Mouse (Mus musculus): Measurements from ENCODE around the gene Gm10190. TPM values are rescaled to one million over a fixed set of nuclear protein-coding genes. Genes with fewer than 3 reads are reported as not detected.

Gm10190 gene
- 0.79 and 1.2 TPM in 2 replicates for polyA plus RNA-seq (2014; fragmentation: Nextera tagmentation; extraction: Ambion mirVana)

DNA sequence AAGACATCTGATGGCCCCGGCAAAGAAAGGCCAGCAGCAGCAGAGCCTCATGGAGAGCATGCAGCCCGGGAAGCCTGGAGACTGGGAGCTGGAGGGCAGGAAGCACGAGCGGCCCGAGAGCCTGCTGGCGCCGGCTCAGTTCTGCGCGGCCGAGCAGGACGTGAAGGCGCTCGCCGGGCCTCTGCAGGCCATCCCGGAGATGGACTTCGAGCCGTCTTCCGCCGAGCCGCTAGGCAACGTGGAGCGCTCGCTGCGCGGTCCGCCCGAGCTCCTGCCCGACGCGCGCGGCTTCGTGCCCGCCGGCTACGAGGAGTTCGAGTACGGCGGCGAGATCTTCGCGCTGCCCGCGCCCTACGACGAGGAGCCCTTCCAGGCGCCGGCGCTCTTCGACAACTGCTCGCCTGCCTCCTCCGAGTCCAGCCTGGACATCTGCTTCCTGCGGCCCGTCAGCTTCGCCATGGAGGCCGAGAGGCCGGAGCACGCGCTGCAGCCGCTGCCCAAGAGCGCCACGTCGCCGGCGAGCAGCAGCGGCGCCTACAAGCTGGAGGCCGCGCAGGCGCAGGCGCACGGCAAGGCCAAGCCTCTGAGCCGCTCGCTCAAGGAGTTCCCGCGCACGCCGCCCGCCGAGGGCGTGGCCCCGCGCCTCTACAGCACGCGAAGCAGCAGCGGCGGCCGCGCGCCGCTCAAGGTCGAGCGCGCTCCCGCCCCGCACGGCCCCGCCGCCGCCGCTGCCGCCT lies at the start of gene Gm10190:
TSS of gene Gm10190 (minus strand) at position 553 of the 737 bp plus-strand sequence.
- peak; percentile 87 for DNase-seq (ENCODE audit: low spot score)
- WGBS: 4% methylated on average over 92 of the region's 102 CpGs
- H3K9ac ChIP-seq (ENCODE audit: low read length): peak within 1 kb of the TSS; percentile 77
- H3K9me3 ChIP-seq (ENCODE audit: control insufficient read depth, low read length): no peaks in the 10 kb centered on the region
- peak within 1 kb of the TSS; percentile 36 for H3K4me3 ChIP-seq (ENCODE audit: low read depth, low read length)
- no peaks in the 10 kb centered on the region for H3K4me1 ChIP-seq (ENCODE audit: control insufficient read depth, insufficient read depth, low read length)
- no peak within 1 kb of the TSS for H3K27ac ChIP-seq (replicated peaks; ENCODE audit: low read depth, low read length)
- ATAC-seq (ENCODE audit: insufficient number of reproducible peaks, low FRiP score, low TSS enrichment, low read depth): peak; percentile 95
- H3K27me3 ChIP-seq (ENCODE audit: control insufficient read depth, insufficient read depth, low read length): no peaks in the 10 kb centered on the region
- peak within 1 kb of the TSS; percentile 78 for H3K4me2 ChIP-seq (ENCODE audit: low read depth, severe bottlenecking)
- no peaks in the 10 kb centered on the region for H3K36me3 ChIP-seq (ENCODE audit: control insufficient read depth, insufficient read depth, low read length)

DNA sequence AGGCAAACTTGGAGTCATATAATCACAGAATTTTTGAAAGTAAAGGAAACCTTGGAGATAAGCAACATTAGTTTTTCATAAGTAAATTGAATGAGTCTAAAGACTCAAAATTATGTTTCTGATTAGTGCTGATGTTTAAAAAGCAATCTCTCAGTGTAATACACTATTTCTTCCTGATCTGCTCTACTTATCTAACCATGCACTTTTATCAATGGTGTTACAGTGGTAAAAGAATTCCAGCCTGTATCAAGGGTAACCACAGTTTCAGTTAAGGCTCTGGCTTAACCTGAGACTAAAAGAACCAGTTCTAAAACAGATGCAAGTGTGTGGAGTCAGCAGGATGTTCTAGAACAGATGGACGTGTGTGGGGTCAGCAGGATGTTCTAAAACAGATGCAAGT lies 47.7 kb upstream of the Gm10190 start:
- Histone ChIP-seq H3K36me3 (ENCODE audit: control insufficient read depth, insufficient read depth, low read length) (peaks cover 9% of the 10 kb centered on the region), H3K27ac (replicated peaks; ENCODE audit: low read depth, low read length) (no peak overlapping the region), H3K9ac (ENCODE audit: low read length) (no peak overlapping the region), H3K4me2 (ENCODE audit: low read depth, severe bottlenecking) (no peak overlapping the region), H3K4me1 (ENCODE audit: control insufficient read depth, insufficient read depth, low read length) (no peaks in the 10 kb centered on the region), H3K4me3 (ENCODE audit: low read depth, low read length) (no peak overlapping the region), H3K9me3 (ENCODE audit: control insufficient read depth, low read length) (no peaks in the 10 kb centered on the region), H3K27me3 (ENCODE audit: control insufficient read depth, insufficient read depth, low read length) (no peaks in the 10 kb centered on the region)
- WGBS: 96% methylated on average over 1 of the region's 1 CpGs
- ATAC-seq (ENCODE audit: insufficient number of reproducible peaks, low FRiP score, low TSS enrichment, low read depth) (no peak), DNase-seq (ENCODE audit: low spot score) (no peak)

DNA sequence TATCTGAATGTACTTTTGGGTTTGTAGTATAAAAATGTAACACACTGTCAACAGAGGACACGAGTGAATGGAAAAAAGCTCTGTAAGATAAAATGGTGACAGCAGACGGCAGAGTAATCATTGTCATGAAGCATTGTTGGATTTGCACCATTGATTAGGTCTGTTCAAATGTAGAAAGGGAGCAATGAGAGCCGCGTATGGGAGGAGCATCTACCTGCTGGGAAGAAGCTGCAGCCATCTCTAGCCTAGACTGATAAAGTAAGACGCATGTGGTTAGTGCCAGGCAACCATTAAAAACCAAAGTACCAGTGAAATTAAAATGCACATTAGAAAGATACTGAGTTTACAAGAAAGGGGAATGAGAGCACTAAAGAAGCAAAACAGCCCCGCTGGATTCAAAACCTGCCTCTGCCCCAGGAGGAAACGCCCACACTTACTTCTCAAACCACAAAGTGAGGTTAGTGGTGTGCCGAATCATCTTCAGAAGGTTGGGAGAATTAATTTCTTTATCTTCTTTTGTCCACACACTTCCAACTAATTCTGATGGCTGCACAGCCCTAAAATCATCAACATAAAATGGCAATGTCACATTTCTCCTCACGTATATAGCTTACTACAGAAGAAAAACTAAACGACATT lies 45.4 kb upstream of the Gm10190 start:
- H3K4me2 ChIP-seq (ENCODE audit: low read depth, severe bottlenecking): no peak overlapping the region
- WGBS: 94% methylated on average over 10 of the region's 10 CpGs
- no peak overlapping the region for H3K27ac ChIP-seq (replicated peaks; ENCODE audit: low read depth, low read length)
- DNase-seq (ENCODE audit: low spot score) (no peak), ATAC-seq (ENCODE audit: insufficient number of reproducible peaks, low FRiP score, low TSS enrichment, low read depth) (no peak)
- peaks cover 14% of the 10 kb centered on the region for H3K36me3 ChIP-seq (ENCODE audit: control insufficient read depth, insufficient read depth, low read length)
- no peaks in the 10 kb centered on the region for H3K27me3 ChIP-seq (ENCODE audit: control insufficient read depth, insufficient read depth, low read length)
- H3K4me3 ChIP-seq (ENCODE audit: low read depth, low read length): no peak overlapping the region
- H3K9me3 ChIP-seq (ENCODE audit: control insufficient read depth, low read length): no peaks in the 10 kb centered on the region
- H3K4me1 ChIP-seq (ENCODE audit: control insufficient read depth, insufficient read depth, low read length): no peaks in the 10 kb centered on the region
- no peak overlapping the region for H3K9ac ChIP-seq (ENCODE audit: low read length)

DNA sequence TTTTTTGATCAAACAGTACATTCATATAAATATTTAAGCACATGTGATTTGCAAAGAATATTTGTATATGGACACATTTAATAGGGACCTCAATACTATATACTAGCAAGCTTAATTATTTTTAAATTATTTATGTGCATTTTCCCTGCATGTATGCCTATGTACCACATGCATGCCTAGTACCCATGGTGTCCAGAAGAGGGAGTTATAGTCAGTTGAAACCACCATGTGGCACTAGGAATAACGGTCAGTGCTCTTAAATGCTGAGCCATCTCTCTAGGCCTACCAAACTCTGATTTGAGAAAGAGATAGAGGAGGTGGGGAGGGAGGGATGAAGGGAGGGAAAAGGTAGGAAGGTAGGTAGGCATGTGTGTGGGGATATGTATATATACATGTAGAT lies 37.8 kb upstream of the Gm10190 start:
- Histone ChIP-seq H3K4me2 (ENCODE audit: low read depth, severe bottlenecking) (no peak overlapping the region), H3K36me3 (ENCODE audit: control insufficient read depth, insufficient read depth, low read length) (peaks cover 23% of the 10 kb centered on the region), H3K27ac (replicated peaks; ENCODE audit: low read depth, low read length) (no peak overlapping the region), H3K9me3 (ENCODE audit: control insufficient read depth, low read length) (no peaks in the 10 kb centered on the region), H3K4me1 (ENCODE audit: control insufficient read depth, insufficient read depth, low read length) (no peaks in the 10 kb centered on the region), H3K9ac (ENCODE audit: low read length) (no peak overlapping the region), H3K4me3 (ENCODE audit: low read depth, low read length) (no peak overlapping the region), H3K27me3 (ENCODE audit: control insufficient read depth, insufficient read depth, low read length) (no peaks in the 10 kb centered on the region)
- 71% methylated on average over 1 of the region's 1 CpGs for WGBS
- DNase-seq (ENCODE audit: low spot score) (no peak), ATAC-seq (ENCODE audit: insufficient number of reproducible peaks, low FRiP score, low TSS enrichment, low read depth) (no peak)

- H3K27ac ChIP-seq (replicated peaks; ENCODE audit: low read depth, low read length): no peak overlapping the region
- 94% methylated on average over 7 of the region's 7 CpGs for WGBS
- no peak for DNase-seq (ENCODE audit: low spot score)
These were observed 24.9 kb upstream of the Gm10190 start for GRCm38 (mm10) chr17:80398243-80398642.

GRCm38 (mm10) chr17:80391423-80392403 lies 18.4 kb upstream of the Gm10190 start:
- Histone ChIP-seq H3K4me3 (ENCODE audit: low read depth, low read length) (peak overlapping the region; percentile 39), H3K4me1 (ENCODE audit: control insufficient read depth, insufficient read depth, low read length) (no peaks in the 10 kb centered on the region), H3K4me2 (ENCODE audit: low read depth, severe bottlenecking) (peak overlapping the region; percentile 60), H3K27ac (replicated peaks; ENCODE audit: low read depth, low read length) (no peak overlapping the region), H3K9me3 (ENCODE audit: control insufficient read depth, low read length) (no peaks in the 10 kb centered on the region), H3K9ac (ENCODE audit: low read length) (no peak overlapping the region; the same call in 1 of the 2 replicates), H3K36me3 (ENCODE audit: control insufficient read depth, insufficient read depth, low read length) (no peaks in the 10 kb centered on the region), H3K27me3 (ENCODE audit: control insufficient read depth, insufficient read depth, low read length) (no peaks in the 10 kb centered on the region)
- WGBS: 21% methylated on average over 17 of the region's 17 CpGs
- ATAC-seq (ENCODE audit: insufficient number of reproducible peaks, low FRiP score, low TSS enrichment, low read depth) (peak; percentile 76), DNase-seq (ENCODE audit: low spot score) (peak; percentile 70)

More at GRCm38 (mm10) chr17:80398243-80398642, 24.9 kb upstream of the Gm10190 start:
- Histone ChIP-seq H3K36me3 (ENCODE audit: control insufficient read depth, insufficient read depth, low read length) (no peaks in the 10 kb centered on the region; the same call in 1 of the 2 replicates), H3K4me1 (ENCODE audit: control insufficient read depth, insufficient read depth, low read length) (no peaks in the 10 kb centered on the region), H3K4me2 (ENCODE audit: low read depth, severe bottlenecking) (no peak overlapping the region), H3K4me3 (ENCODE audit: low read depth, low read length) (no peak overlapping the region), H3K9ac (ENCODE audit: low read length) (no peak overlapping the region), H3K9me3 (ENCODE audit: control insufficient read depth, low read length) (no peaks in the 10 kb centered on the region), H3K27me3 (ENCODE audit: control insufficient read depth, insufficient read depth, low read length) (no peaks in the 10 kb centered on the region)
- ATAC-seq (ENCODE audit: insufficient number of reproducible peaks, low FRiP score, low TSS enrichment, low read depth): no peak

DNA sequence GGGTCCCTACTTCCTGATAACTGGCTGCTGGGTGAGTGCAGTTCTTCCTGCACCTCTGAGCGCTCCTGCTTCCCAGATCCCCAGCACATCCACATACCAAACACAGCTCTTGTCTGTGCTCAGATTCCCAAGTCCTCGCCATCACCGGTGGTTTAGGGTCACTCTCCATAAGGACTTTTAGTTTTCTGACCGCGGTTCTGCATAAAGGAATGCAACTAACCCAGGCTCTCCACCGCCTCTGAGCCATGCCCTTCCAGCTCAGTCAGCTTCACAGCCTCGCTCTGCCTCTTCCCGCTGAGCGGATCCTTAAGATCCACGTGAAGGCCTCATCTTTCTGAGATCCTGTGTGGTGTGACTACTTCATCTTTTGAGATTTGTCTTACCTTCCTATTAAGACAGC lies 16.7 kb upstream of the Gm10190 start:
- WGBS: 59% methylated on average over 10 of the region's 10 CpGs
- Histone ChIP-seq H3K27me3 (ENCODE audit: control insufficient read depth, insufficient read depth, low read length) (no peaks in the 10 kb centered on the region), H3K9me3 (ENCODE audit: control insufficient read depth, low read length) (no peaks in the 10 kb centered on the region), H3K36me3 (ENCODE audit: control insufficient read depth, insufficient read depth, low read length) (no peaks in the 10 kb centered on the region), H3K4me2 (ENCODE audit: low read depth, severe bottlenecking) (no peak overlapping the region), H3K4me3 (ENCODE audit: low read depth, low read length) (no peak overlapping the region), H3K9ac (ENCODE audit: low read length) (no peak overlapping the region), H3K4me1 (ENCODE audit: control insufficient read depth, insufficient read depth, low read length) (no peaks in the 10 kb centered on the region), H3K27ac (replicated peaks; ENCODE audit: low read depth, low read length) (no peak overlapping the region)
- DNase-seq (ENCODE audit: low spot score): no peak
- no peak for ATAC-seq (ENCODE audit: insufficient number of reproducible peaks, low FRiP score, low TSS enrichment, low read depth)

DNA sequence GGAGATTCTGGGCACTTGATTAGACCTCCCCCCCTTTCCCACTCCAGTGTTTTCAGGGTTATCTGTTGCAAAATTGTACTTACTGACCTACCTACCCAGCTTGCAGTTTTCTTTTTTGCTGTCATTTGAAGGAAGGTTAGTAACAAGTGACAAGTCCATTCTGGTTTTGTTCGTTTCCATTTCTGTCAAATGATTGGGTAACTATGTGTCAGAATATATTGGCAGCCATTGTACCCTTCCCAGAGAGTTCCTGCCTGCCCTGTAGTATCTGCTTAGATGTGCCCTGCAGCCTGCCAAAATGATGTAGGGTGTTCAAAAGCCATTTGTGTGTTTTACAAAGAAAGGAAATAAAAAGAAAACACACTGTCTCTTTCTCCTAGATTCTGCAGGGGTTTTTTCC lies 12.3 kb upstream of the Gm10190 start:
- Histone ChIP-seq H3K4me1 (ENCODE audit: control insufficient read depth, insufficient read depth, low read length) (no peaks in the 10 kb centered on the region), H3K36me3 (ENCODE audit: control insufficient read depth, insufficient read depth, low read length) (no peaks in the 10 kb centered on the region), H3K9ac (ENCODE audit: low read length) (no peak overlapping the region), H3K27me3 (ENCODE audit: control insufficient read depth, insufficient read depth, low read length) (no peaks in the 10 kb centered on the region), H3K4me3 (ENCODE audit: low read depth, low read length) (no peak overlapping the region), H3K4me2 (ENCODE audit: low read depth, severe bottlenecking) (no peak overlapping the region), H3K27ac (replicated peaks; ENCODE audit: low read depth, low read length) (no peak overlapping the region), H3K9me3 (ENCODE audit: control insufficient read depth, low read length) (no peaks in the 10 kb centered on the region)
- no peak for ATAC-seq (ENCODE audit: insufficient number of reproducible peaks, low FRiP score, low TSS enrichment, low read depth)
- no peak for DNase-seq (ENCODE audit: low spot score)
- WGBS: 71% methylated on average over 1 of the region's 1 CpGs

Measured in limb, embryonic 11.5 days (tissue).